Comparison of ENCODE assay signal across 18 mouse cellular contexts in the genomic region with DNA sequence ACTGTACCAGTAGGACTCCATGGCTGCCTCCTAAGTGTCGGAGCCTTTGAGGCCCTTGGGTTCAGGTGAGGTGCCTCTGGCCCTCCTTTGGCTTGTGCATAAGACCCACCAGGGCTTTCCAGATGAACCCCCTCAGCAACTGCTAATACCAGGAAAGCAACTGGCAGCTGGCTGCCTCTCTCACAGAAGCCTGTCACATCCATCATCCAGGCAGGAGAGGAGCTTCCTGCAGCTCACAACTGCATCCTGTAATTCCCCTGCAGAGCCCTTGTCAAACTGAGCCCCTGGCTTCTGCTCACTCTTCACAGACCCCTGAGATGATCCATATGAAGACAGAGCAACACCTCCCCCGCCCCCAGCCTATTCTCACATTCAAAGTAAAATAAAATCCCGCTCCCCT. TPM values are rescaled to one million over a fixed set of nuclear protein-coding genes. Genes with fewer than 3 reads are reported as not detected.
DNase-seq lines count a peak whose midpoint lies in the region; ATAC-seq lines count a peak whose summit lies in the region.
"Had no signal": no experiment of that assay in that cellular context is flagged by ENCODE, and none has a peak within 500 bp of the region (broad histone marks: within the 10 kb centered on the region; RNA-seq: fewer than 3 reads in every experiment).

No protein-coding gene starts in this region.

- H3K4me1 ChIP-seq in lung, embryonic 15.5 days: peaks cover 44% of the 10 kb centered on the region
- H3K4me1 ChIP-seq in hindbrain, embryonic 11.5 days (replicated peaks; ENCODE audit: control insufficient read depth, insufficient read depth, low read length): peaks cover 2% of the 10 kb centered on the region; the same call in 1 of the 2 replicates
- peaks cover 36% of the 10 kb centered on the region for H3K4me1 ChIP-seq in midbrain, embryonic 15.5 days

- ATAC-seq in lung, embryonic 15.5 days (ENCODE audit: borderline replicate concordance, extremely low read depth, low FRiP score, low TSS enrichment): peak; percentile 37; the same call in 1 of the 2 replicates
- ATAC-seq in hindbrain, embryonic 11.5 days (ENCODE audit: low FRiP score): peak; percentile 31
- ATAC-seq in midbrain, embryonic 15.5 days (replicated peaks): no peak

- DNase-seq in embryo, embryonic 11 days: peak; percentile 64
- DNase-seq in embryo, embryonic 9.5 days (ENCODE audit: extremely low spot score): no peak
- no peak for DNase-seq in lung, adult 18-20 months
- DNase-seq in hindbrain, embryonic 11.5 days (ENCODE audit: low spot score): no peak
- DNase-seq in spleen, postnatal 4 days (ENCODE audit: low spot score in 2 of 2): no peak
- no peak for DNase-seq in gastrocnemius, postnatal 10 days
- DNase-seq: adrenal gland, postnatal 10 days; cerebellum, postnatal 36 days; gastrocnemius, adult 2 months; heart, postnatal 4 days; right cerebral cortex, postnatal 25 days; thymus, postnatal 36 days had no signal

- H3K9ac ChIP-seq in lung, embryonic 15.5 days: no peak overlapping the region
- no peak overlapping the region for H3K9ac ChIP-seq in hindbrain, embryonic 11.5 days (ENCODE audit: low read depth, low read length)
- H3K9ac ChIP-seq in midbrain, embryonic 15.5 days: no peak overlapping the region
- H3K9ac ChIP-seq: limb, embryonic 15.5 days; stomach, embryonic 15.5 days had no signal

- H3K36me3 ChIP-seq in lung, embryonic 15.5 days: no peaks in the 10 kb centered on the region
- H3K36me3 ChIP-seq in hindbrain, embryonic 11.5 days (ENCODE audit: control insufficient read depth, insufficient read depth, low read length): no peaks in the 10 kb centered on the region
- no peaks in the 10 kb centered on the region for H3K36me3 ChIP-seq in midbrain, embryonic 15.5 days (replicated peaks)
- H3K36me3 ChIP-seq: limb, embryonic 15.5 days; stomach, embryonic 15.5 days had no signal

- H3K27ac ChIP-seq in lung, embryonic 15.5 days: no peak overlapping the region
- H3K27ac ChIP-seq in hindbrain, embryonic 11.5 days (ENCODE audit: low read depth, low read length): 0 out of 2 replicates have a peak overlapping the region, but pooled peaks have one; percentile 60
- H3K27ac ChIP-seq in midbrain, embryonic 15.5 days: peak overlapping the region; percentile 53
- H3K27ac ChIP-seq: gastrocnemius, adult 2 months; limb, embryonic 15.5 days; macrophage; stomach, embryonic 15.5 days had no signal

- 45% methylated on average over 3 of the region's 3 CpGs for WGBS in lung, embryonic 15.5 days
- 31% methylated on average over 3 of the region's 3 CpGs for WGBS in hindbrain, embryonic 11.5 days
- WGBS in midbrain, embryonic 15.5 days: 77% methylated on average over 3 of the region's 3 CpGs

- no peak overlapping the region for H3K4me2 ChIP-seq in lung, embryonic 15.5 days
- H3K4me2 ChIP-seq in hindbrain, embryonic 11.5 days (replicated peaks; ENCODE audit: low read depth, low read length): no peak overlapping the region
- no peak overlapping the region for H3K4me2 ChIP-seq in midbrain, embryonic 15.5 days
- H3K4me2 ChIP-seq: heart, embryonic 11.5 days; limb, embryonic 15.5 days; stomach, embryonic 15.5 days had no signal

- no peak overlapping the region for H3K4me3 ChIP-seq in lung, embryonic 15.5 days
- no peak overlapping the region for H3K4me3 ChIP-seq in hindbrain, embryonic 11.5 days (ENCODE audit: low read depth, low read length)
- H3K4me3 ChIP-seq in midbrain, embryonic 15.5 days: no peak overlapping the region
- H3K4me3 ChIP-seq: gastrocnemius, adult 2 months; limb, embryonic 15.5 days; stomach, embryonic 15.5 days had no signal

- no peaks in the 10 kb centered on the region for H3K9me3 ChIP-seq in lung, embryonic 15.5 days
- H3K9me3 ChIP-seq in hindbrain, embryonic 11.5 days (ENCODE audit: control insufficient read depth, low read length): no peaks in the 10 kb centered on the region
- H3K9me3 ChIP-seq in midbrain, embryonic 15.5 days: no peaks in the 10 kb centered on the region
- H3K9me3 ChIP-seq: limb, embryonic 15.5 days; stomach, embryonic 15.5 days had no signal

- H3K27me3 ChIP-seq in lung, embryonic 15.5 days: no peaks in the 10 kb centered on the region
- H3K27me3 ChIP-seq in hindbrain, embryonic 11.5 days (ENCODE audit: control insufficient read depth, insufficient read depth, low read length): no peaks in the 10 kb centered on the region
- no peaks in the 10 kb centered on the region for H3K27me3 ChIP-seq in midbrain, embryonic 15.5 days (replicated peaks)
- H3K27me3 ChIP-seq: limb, embryonic 15.5 days; stomach, embryonic 15.5 days had no signal

RNA-seq across cellular contexts. Expression of a gene that starts 21.8 kb away (rescaled TPM):
- polyA plus RNA-seq in lung, embryonic 15.5 days (2015; fragmentation: Nextera tagmentation; extraction: Ambion mirVana): 7.0 and 8.7 TPM in 2 replicates
- polyA plus RNA-seq in hindbrain, embryonic 11.5 days (2014; fragmentation: Nextera tagmentation; extraction: Ambion mirVana): 12.7 and 17.1 TPM in 2 replicates
- 7.2 and 9.4 TPM in 2 replicates for polyA plus RNA-seq in midbrain, embryonic 15.5 days (2015; fragmentation: Nextera tagmentation; extraction: Ambion mirVana)
- total RNA-seq in gastrocnemius, postnatal 10 days (2021): 1 to 10 TPM; 5.8 to 9.1 TPM
